Mouse (Mus musculus): ENCODE data around the gene Arf5. TPM values are rescaled to one million over a fixed set of nuclear protein-coding genes. Genes with fewer than 3 reads are reported as not detected.

Gene Arf5
- polyA plus RNA-seq, 1 experiment from 2014 or later, result 414 TPM

- H3K9ac ChIP-seq, result no peak overlapping the region
- no peak overlapping the region for H3K4me3 ChIP-seq
- no peaks in the 10 kb centered on the region for H3K27me3 ChIP-seq (replicated peaks)
- 91% methylated on average over 4 of the region's 4 CpGs for WGBS
- H3K27ac ChIP-seq, result no peak overlapping the region
- no peak overlapping the region for H3K4me2 ChIP-seq
- no peaks in the 10 kb centered on the region for H3K9me3 ChIP-seq
- H3K4me1 ChIP-seq, result peaks cover 3% of the 10 kb centered on the region
- no peaks in the 10 kb centered on the region for H3K36me3 ChIP-seq (replicated peaks)
- no peak for ATAC-seq (replicated peaks)
Observed at GRCm38 (mm10) chr6:28474211-28474610, 50.9 kb downstream of the Arf5 start.

- WGBS, result 88% methylated on average over 5 of the region's 5 CpGs
- ATAC-seq (replicated peaks), result no peak
Observed at GRCm38 (mm10) chr6:28474839-28475238, 51.5 kb downstream of the Arf5 start, which contains the start of gene Snd1. TSS of gene Snd1 (plus strand) at chr6:28475139.

More at GRCm38 (mm10) chr6:28474839-28475238, 51.5 kb downstream of the Arf5 start, which contains the start of gene Snd1:
- H3K9me3 ChIP-seq, result no peaks in the 10 kb centered on the region
- no peaks in the 10 kb centered on the region for H3K36me3 ChIP-seq (replicated peaks)
- H3K9ac ChIP-seq, result no peak within 1 kb of the TSS
- peaks cover 6% of the 10 kb centered on the region for H3K4me1 ChIP-seq
- no peak within 1 kb of the TSS for H3K27ac ChIP-seq
- no peak within 1 kb of the TSS for H3K4me3 ChIP-seq
- no peak within 1 kb of the TSS for H3K4me2 ChIP-seq
- no peaks in the 10 kb centered on the region for H3K27me3 ChIP-seq (replicated peaks)

Other genes with a start within 250 kb of the Arf5 start
- gene Zfp800, start 25.6 kb upstream of the Arf5 start, polyA plus RNA-seq (2015; fragmentation: Nextera tagmentation; extraction: Ambion mirVana), result 22.2 and 22.4 TPM in 2 replicates
- gene Fscn3, start 4.2 kb downstream of the Arf5 start, polyA plus RNA-seq (2015; fragmentation: Nextera tagmentation; extraction: Ambion mirVana), result not detected in 2 replicates
- gene Gcc1, start 4.8 kb downstream of the Arf5 start, polyA plus RNA-seq (2015; fragmentation: Nextera tagmentation; extraction: Ambion mirVana), result 12.1 and 13.5 TPM in 2 replicates
- gene Pax4, start 25.8 kb downstream of the Arf5 start, polyA plus RNA-seq (2015; fragmentation: Nextera tagmentation; extraction: Ambion mirVana), result not detected in 2 replicates
- gene Snd1, start 51.6 kb downstream of the Arf5 start, polyA plus RNA-seq (2015; fragmentation: Nextera tagmentation; extraction: Ambion mirVana), result 79.7 and 82.0 TPM in 2 replicates